Mouse (Mus musculus) liver, adult 10 weeks (tissue): ENCODE results near the gene Tube1. TPM values are rescaled to one million over a fixed set of nuclear protein-coding genes. Genes with fewer than 3 reads are reported as not detected.

Experiments used
- polyA plus RNA-seq: library from polyadenylated mRNA; stranded (reverse); fragments of 350-450 nt; fragmentation: Illumina TruSeq; extraction: RNeasy Lipid Tissue Mini Kit (QIAGEN cat#74804); gene quantifications from one replicate; pipeline ENCODE4 v1.2.3, GENCODE M21; 2014; ENCODE audit warnings: low read depth, low replicate concordance

Gene Tube1
- polyA plus RNA-seq, result 1.9 TPM

GRCm38 (mm10) chr10:39133462-39134310 lies at the start of gene Tube1, which contains the start of gene Fam229b:
Gene Tube1 (plus strand): TSS chr10:39133976.
Gene Fam229b (minus strand): TSS chr10:39133914.

DNA sequence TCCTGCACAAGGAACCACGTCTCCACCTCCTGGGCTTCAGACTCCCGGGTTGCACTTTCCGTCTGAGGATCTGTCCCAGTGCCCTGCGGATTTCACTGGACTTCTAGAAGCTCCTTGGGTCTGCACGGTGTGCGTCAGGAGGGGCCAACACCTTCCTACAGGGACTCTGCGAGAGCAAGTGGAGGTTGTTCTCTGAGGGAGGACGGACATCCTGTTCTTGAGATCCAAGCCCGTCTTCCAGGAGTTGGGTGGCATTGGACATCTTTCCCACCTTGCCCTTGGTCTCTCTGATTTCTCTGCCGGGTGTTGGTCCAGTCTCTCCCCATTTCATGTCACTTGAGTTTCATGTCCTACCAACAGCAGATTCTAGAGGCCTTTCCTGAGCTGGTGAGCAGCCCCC lies 29.9 kb downstream of the Tube1 start, which contains the start of gene Ccn6:
Gene Ccn6 (minus strand): TSS at position 101 of the 400 bp plus-strand sequence.

Other genes starting within 250 kb of the Tube1 start
- gene Lama4, start 168.5 kb upstream of the Tube1 start, polyA plus RNA-seq, result 1.5 TPM
- gene Fam229b, start 62 bp upstream of the Tube1 start, polyA plus RNA-seq, result 2.0 TPM
- not detected for gene Ccn6, start 29.8 kb downstream of the Tube1 start, polyA plus RNA-seq
- gene Fyn, start 234.9 kb downstream of the Tube1 start, polyA plus RNA-seq, result 9.0 TPM